Mouse (Mus musculus) myocyte (in vitro differentiated cells): ENCODE measurements around the gene Actr1b.
A peak's percentile ranks its signal among the peaks of the same experiment; 100 is the strongest.

Experiments used
- E2F4 ChIP-seq: IDR thresholded peaks from one replicate; pipeline ENCODE4 v1.6.1; 2011; ENCODE audit warnings: mild to moderate bottlenecking, control low read depth, moderate library complexity; ENCODE audit not compliant: insufficient read depth
- POLR2A ChIP-seq: IDR thresholded peaks from one replicate; pipeline ENCODE4 v1.6.1; 2011; ENCODE audit warnings: low read depth, mild to moderate bottlenecking, control low read depth, moderate library complexity; ENCODE audit not compliant: insufficient read length
- POLR2AphosphoS2 ChIP-seq: IDR thresholded peaks from one replicate; pipeline ENCODE4 v1.6.1; 2011; ENCODE audit warnings: low read depth, control low read depth; ENCODE audit not compliant: insufficient read length

GRCm38 (mm10) chr1:36691271-36692155 is 22.7 kb downstream of the Actr1b start, which contains the start of gene Cox5b:
- TF ChIP-seq E2F4: no peak
- TF ChIP-seq POLR2AphosphoS2: peak; percentile 57
- TF ChIP-seq POLR2A: peak; percentile 68
